Mouse (Mus musculus) urinary bladder, adult 2 months (tissue): ENCODE results near the gene Podn. TPM values are rescaled to one million over a fixed set of nuclear protein-coding genes. Genes with fewer than 3 reads are reported as not detected.

Experiments
- DNase-seq: peaks from one replicate; pipeline ENCODE4 v3.0.0; 2022; ENCODE audit warnings: low spot score
- polyA plus RNA-seq: library from polyadenylated mRNA; depleted of rRNA; stranded (reverse); fragments of >200 nt; gene quantifications from 2 replicates; pipeline ENCODE4 v1.2.3, GENCODE M21; 2012

Gene Podn
- polyA plus RNA-seq, 1 experiment: 93.0 TPM

DNA sequence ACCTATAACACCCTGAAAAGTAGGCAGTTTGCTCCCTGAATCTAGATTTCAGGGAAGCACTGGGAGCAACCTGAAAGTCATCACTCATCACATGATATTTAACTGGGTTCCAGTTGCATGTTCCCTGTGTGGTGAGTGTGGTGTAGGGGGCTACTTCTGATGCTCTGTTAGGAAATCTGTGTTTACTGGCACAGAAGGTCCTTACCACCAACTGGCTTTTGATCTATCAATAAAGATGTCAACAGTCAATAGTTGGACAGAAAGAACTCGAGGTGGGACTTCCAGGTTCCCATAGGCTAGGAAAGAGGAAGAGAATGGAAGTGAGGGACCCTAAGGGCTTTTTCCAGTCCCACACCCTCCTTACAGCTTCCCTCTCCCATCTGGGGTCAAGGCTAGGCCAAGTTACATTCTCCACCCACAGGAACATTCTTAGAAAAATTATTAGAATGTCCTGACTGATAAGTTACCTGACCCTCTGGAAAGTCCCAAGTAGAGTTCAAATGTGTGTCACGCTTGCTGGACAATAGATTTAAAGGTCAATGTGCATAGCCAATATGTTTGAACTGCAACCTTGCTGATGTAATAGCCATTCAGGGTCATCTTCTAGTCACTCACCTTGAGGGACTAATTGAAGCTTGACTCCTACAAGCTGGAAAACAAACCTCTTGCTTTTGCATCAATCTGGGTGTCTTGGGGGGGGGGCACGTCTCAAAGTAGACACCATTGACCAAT, 18.9 kb downstream of the Podn start:
- no peak for DNase-seq

GRCm38 (mm10) chr4:108074204-108074823, 21.9 kb downstream of the Podn start:
- no peak for DNase-seq

DNA sequence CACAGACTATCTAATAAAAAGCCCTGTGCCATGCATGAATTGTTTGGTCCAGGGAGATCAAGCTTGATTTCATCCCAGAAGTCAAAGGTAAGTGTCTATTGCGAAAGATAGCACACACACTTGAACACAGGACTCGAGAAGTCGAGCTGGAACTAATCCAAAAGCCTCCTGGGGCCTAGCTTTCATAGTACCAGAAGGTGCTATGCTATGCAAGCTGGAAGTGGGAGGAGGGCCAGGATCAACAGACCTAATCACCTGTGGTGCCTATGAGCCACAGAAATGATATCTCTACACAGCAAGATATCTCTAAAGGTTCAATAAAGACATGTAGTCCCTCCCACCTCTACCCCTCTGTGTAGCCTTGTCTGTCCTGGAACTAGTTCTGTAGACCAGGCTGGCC, 24.2 kb downstream of the Podn start:
- DNase-seq: no peak

DNA sequence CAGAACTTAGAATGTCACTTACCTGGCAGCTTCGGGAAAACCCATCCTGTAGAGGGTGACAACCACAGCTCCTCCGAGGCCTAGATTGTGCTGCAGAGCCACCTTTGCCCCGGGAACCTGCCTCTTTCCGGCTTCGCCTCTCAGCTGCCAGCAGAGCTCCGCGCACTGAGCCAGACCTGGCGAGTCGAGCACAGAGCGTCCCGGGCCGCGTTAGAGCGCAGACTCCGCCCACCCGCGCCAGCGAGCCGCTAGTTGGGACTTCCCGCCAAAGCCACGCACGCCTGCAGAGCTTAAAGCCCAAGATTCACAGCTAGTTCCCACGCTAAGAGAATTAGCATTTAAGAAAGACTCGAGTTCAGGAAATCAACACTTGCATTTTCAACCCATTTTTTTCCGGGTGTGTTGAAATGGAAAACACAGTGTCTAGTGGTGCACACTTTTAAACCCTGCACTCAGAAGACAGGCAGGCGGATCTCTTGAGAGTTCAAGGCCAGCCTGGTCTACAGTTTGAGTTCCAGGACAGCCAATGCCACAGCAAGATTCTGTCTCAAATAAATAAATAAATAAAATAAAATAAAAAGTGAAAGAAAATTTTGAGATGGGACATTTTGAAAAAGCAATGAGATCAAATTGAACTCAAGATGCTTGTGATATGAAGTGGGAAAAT, 24.9 kb downstream of the Podn start:
- DNase-seq: peak; percentile 84

DNA sequence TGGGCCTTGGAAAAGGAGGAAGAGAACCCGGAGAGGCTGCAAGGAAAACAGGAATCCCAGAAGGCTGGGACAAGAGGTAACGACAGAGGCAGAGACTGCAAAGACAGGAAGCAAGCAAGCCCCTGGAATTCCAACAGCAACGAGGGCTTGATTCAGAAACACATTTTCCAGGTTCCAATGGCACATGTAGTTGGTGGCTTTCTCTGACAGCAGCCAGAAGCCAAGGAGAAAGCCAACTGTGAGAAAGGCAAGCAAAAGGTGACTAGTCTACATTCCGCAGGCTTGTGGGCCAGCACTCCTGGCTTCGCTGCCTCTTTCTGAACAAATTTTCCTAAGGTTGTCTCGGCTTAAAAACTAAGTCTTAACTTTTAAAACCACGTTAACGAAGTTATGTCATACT, 25.5 kb downstream of the Podn start:
- DNase-seq: no peak

- DNase-seq: no peak
These were observed 26.0 kb downstream of the Podn start for GRCm38 (mm10) chr4:108070286-108070685.

DNA sequence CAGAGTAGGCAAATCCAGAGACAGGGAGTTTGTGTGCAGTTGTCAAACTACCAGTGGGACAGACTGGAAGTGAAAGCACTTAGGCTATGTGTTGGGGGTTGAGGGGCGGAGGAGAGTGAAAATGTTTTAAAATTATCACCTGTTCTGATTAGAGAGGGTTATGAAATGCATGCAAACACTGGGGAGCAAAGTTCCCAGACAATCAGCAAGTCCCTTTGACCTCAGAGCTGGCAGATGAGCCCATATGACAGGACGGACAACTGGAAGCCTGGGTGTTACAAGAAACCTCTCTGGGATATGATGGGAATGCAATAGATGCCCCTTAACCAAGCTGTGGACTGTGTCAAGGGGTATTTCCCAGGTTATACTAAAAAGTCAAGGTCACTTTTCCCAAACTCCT, 28.2 kb downstream of the Podn start:
- DNase-seq: no peak

DNA sequence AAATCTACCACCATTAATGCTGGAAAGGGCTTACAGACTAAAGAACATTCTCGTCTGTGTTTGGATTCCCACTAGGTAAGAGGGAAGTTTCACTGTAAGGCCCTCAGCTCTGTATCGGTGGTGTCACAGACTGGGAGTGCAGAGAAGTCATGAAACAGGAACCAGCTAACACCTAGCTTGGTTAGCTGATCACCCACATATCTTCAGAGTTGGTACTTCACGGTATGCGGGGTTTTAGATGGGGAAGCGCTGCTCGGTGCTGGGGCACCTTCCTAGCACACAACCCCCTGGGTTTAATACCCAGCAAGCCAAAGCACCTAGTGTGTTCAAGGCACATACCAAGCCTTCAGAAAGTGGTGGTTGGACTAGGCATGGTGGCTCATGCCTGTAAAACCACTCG, 29.0 kb downstream of the Podn start:
- no peak for DNase-seq

GRCm38 (mm10) chr4:108066569-108066968, 29.7 kb downstream of the Podn start:
- DNase-seq: no peak

GRCm38 (mm10) chr4:108065176-108065844, 30.9 kb downstream of the Podn start:
- no peak for DNase-seq

- DNase-seq: no peak
These were observed 32.6 kb downstream of the Podn start for GRCm38 (mm10) chr4:108063616-108064015.

GRCm38 (mm10) chr4:108062524-108062923, 33.7 kb downstream of the Podn start:
- no peak for DNase-seq

DNA sequence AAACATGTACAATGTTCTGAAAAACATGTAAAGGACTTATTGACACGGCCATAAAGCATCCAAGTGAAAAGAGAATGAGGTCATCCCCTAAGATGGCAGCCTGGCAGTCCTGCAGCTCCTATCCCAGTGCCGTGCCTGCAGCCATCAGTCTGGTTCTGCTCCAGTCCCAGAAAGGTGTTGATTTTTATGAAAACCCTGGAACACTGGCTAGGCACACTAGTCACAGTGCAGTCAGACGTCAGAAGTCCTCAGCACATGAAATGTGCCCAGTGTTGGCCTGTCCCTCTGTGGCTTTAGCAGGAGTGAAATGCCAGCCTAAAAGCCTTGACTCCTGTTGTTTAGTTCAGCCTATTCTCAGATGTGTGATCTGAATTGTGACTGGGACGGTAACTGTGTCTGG, 35.5 kb downstream of the Podn start:
- DNase-seq: no peak

DNA sequence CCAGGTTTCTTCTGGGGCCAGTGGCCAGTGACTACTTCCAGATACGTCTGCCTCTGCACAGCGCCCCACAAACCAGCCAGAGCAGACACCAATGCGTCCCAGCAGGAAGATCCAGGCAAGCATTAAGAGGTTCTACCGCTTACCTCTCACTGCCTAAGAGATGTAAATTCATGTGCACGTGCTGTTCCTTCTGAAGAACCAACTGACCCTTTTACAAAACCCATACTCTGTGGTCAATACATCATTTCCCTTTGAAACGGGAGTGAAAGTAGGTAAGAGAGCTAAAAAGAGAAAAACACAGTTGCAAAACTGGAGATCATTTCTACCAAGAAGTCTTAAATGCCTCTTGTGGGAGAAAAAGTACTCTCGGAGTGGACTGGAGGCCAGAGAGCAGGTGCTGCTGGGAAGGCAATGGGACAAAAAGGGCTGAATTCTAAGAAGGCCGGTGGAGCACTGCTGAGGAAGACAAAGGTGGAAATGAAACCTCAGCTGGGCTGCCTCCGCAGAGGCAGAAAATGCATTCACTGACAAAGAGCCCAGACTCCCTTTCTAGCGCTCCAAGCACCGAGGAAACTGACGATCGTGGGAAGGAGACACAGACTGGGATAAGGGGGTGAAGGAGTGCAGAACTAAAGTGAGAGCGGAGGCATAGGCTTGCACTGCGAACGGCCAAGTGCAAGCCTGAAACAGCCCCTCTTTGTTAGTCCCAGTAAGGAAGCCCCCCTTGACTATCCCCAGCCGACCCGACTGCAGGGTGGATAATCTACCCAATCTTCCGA, 36.5 kb downstream of the Podn start:
- no peak for DNase-seq

DNA sequence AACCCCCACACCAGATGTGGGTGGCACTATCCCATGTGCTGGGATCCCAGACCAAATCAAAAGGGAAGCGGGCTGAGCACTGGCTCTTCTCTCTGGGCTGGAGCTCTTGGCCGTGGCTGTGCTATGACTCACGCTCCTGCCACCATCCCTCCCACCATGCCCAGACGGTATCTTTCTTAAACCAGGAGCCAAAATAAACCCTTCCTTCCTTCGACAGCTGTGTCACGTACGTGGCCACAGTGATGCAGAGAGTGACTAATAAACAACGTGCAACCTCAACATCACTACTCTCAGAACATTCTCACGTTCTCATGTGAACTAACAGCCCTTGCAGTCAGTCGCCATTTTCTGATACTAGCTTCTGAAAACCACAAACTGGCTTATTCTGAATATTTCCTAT, 38.1 kb downstream of the Podn start:
- DNase-seq: no peak

DNA sequence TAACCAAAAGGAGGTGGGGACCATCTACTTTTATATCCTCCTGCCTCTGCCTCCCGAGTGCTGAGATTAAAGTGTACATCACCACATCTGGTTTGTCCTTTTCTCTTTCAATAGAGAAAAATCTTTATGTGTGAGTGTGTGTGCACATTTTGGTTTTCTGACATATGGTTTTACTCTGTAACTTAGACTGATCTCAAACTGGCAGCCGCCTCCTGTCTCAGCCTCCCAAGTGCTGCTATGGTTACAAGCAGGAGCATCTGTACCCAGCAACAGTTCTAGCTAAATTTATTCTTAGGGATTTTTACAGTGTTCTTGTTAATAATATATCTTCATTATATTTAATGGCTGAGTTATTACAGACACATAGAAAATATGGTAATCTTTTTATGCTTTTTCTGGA, 39.0 kb downstream of the Podn start:
- no peak for DNase-seq

GRCm38 (mm10) chr4:108055873-108056272, 40.4 kb downstream of the Podn start:
- DNase-seq: no peak

- no peak for DNase-seq
These were observed 43.6 kb downstream of the Podn start for GRCm38 (mm10) chr4:108052673-108053072.

DNA sequence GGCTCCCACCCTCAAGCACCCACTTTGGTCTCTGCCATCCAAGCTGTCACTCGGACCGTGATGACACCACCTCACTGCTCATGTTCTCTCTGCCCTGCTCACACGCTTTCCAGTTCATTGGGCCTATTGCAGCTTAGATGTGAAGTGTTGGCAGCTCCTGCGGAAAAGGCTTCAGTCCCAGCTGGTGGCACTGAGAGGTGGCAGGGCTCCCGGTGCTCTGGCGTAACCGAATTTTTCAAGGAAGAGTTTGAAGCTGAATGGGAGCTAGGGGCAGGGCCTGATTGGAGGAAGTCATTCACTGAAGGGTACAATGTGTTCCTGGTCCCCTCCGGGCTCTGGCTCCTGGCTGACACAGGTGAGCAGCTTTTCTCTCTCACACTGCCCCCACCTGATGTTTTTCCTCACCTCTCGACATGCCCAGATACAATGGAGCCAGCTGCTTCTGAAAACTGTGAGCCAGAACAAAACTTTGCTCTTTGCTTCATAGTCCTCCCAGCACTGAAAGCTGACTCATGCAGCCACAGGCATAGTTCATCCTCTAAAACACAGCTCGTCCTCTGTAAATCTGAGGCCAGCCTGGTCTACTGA, 44.5 kb downstream of the Podn start:
- no peak for DNase-seq

GRCm38 (mm10) chr4:108046136-108046535, 50.1 kb downstream of the Podn start:
- DNase-seq: no peak
